In genomic region chr2:160000449-160000848, GRCm38 (mm10) we compare ENCODE assay signal across 9 mouse cellular contexts.
A peak's percentile ranks its signal among the peaks of the same experiment; 100 is the strongest.
DNase-seq lines count a peak whose midpoint lies in the region; ATAC-seq and TF ChIP-seq lines count a peak whose summit lies in the region.
"Had no signal": no experiment of that assay in that cellular context is flagged by ENCODE, and none has a peak within 500 bp of the region (broad histone marks: within the 10 kb centered on the region; RNA-seq: fewer than 3 reads in every experiment).

No protein-coding gene starts in this region.

- intact Hi-C loops in left cerebral cortex, postnatal 10 days (cut with DNase I): no loop called here
- intact Hi-C loops in left cerebral cortex, postnatal 25 days (cut with DNase I): no loop called here

- no peak overlapping the region for H3K4me3 ChIP-seq in forebrain, postnatal 0 days (ENCODE audit: low read depth, low read length)
- H3K4me3 ChIP-seq in forebrain, embryonic 12.5 days (replicated peaks): no peak overlapping the region
- H3K4me3 ChIP-seq: limb, embryonic 12.5 days had no signal

- H3K9me3 ChIP-seq in forebrain, postnatal 0 days (ENCODE audit: low read length): no peaks in the 10 kb centered on the region
- H3K9me3 ChIP-seq in forebrain, embryonic 12.5 days: no peaks in the 10 kb centered on the region
- H3K9me3 ChIP-seq: limb, embryonic 12.5 days had no signal

- no peak overlapping the region for H3K27ac ChIP-seq in forebrain, postnatal 0 days (ENCODE audit: low read depth, low read length)
- H3K27ac ChIP-seq in forebrain, embryonic 12.5 days: no peak overlapping the region
- H3K27ac ChIP-seq: limb, embryonic 12.5 days had no signal

- 74% methylated on average over 4 of the region's 4 CpGs for WGBS in forebrain, postnatal 0 days
- 69% methylated on average over 4 of the region's 4 CpGs for WGBS in forebrain, embryonic 12.5 days

- in situ Hi-C loops in Patski (cut with MboI; ENCODE audit: low pct_unique_long_range_greater_than_20kb): no loop called here

- peak; percentile 48 for TF ChIP-seq CTCF in forebrain, postnatal 0 days (IDR thresholded peaks at IDR 0.05; ENCODE audit: low read depth)
- peak; percentile 53 for TF ChIP-seq CTCF in Patski (IDR thresholded peaks at IDR 0.05)

- no peaks in the 10 kb centered on the region for H3K27me3 ChIP-seq in forebrain, postnatal 0 days (ENCODE audit: insufficient read depth, low read length)
- H3K27me3 ChIP-seq in forebrain, embryonic 12.5 days: peaks cover 3% of the 10 kb centered on the region; the same call in 1 of the 2 replicates
- no peaks in the 10 kb centered on the region for H3K27me3 ChIP-seq in Patski

- no peaks in the 10 kb centered on the region for H3K4me1 ChIP-seq in forebrain, postnatal 0 days (ENCODE audit: insufficient read depth)
- no peaks in the 10 kb centered on the region for H3K4me1 ChIP-seq in forebrain, embryonic 12.5 days

- CTCF ChIA-PET in Patski (lab: Charles Lee): interaction anchor here (1.1 kb wide), 1 partner anchor 30 kb away, joined by 3 read pairs; no protein-coding TSS in a partner anchor

- no peak overlapping the region for H3K9ac ChIP-seq in forebrain, postnatal 0 days
- no peak overlapping the region for H3K9ac ChIP-seq in forebrain, embryonic 12.5 days
- H3K9ac ChIP-seq: limb, embryonic 12.5 days had no signal

- H3K36me3 ChIP-seq in forebrain, postnatal 0 days (ENCODE audit: insufficient read depth): no peaks in the 10 kb centered on the region
- no peaks in the 10 kb centered on the region for H3K36me3 ChIP-seq in forebrain, embryonic 12.5 days (replicated peaks)
- H3K36me3 ChIP-seq: limb, embryonic 12.5 days had no signal

- H3K4me2 ChIP-seq in forebrain, postnatal 0 days (ENCODE audit: low read depth): no peak overlapping the region
- no peak overlapping the region for H3K4me2 ChIP-seq in forebrain, embryonic 12.5 days
- H3K4me2 ChIP-seq: limb, embryonic 12.5 days had no signal

- ATAC-seq in forebrain, postnatal 0 days: no peak
- ATAC-seq in forebrain, embryonic 12.5 days (ENCODE audit: low FRiP score): no peak
- no peak for ATAC-seq in Patski

- POLR2A ChIA-PET in Patski (lab: Charles Lee): no interaction called here

- DNase-seq in forebrain, postnatal 0 days: no peak
- DNase-seq in left cerebral cortex, adult 18-20 months (ENCODE audit: low spot score in 2 of 2): peak; percentile 10 to 33
- no peak for DNase-seq in left cerebral cortex, postnatal 10 days (ENCODE audit: extremely low spot score in 1 of 2, low spot score in 2 of 2)
- no peak for DNase-seq in Patski (ENCODE audit: low read depth, low spot score)
- DNase-seq in left cerebral cortex, postnatal 25 days (ENCODE audit: low spot score in 2 of 2): peak; percentile 12 to 27
- no peak for DNase-seq in thymus, postnatal 10 days (ENCODE audit: low spot score in 2 of 2)
- no peak for DNase-seq in right cerebral cortex, postnatal 14 days

Comparison
In these comparisons a context has a peak if more than half of its experiments do, and no peak if none do; other contexts are left out.
1. DNase-seq: peak in left cerebral cortex, adult 18-20 months (2 of 2) and left cerebral cortex, postnatal 25 days (2 of 2); none in forebrain, postnatal 0 days (single experiment), left cerebral cortex, postnatal 10 days (0 of 2), Patski (single experiment), thymus, postnatal 10 days (0 of 2) and right cerebral cortex, postnatal 14 days (single experiment).